Mouse (Mus musculus): Measurements from ENCODE around the gene Dnajc15. TPM values are rescaled to one million over a fixed set of nuclear protein-coding genes. Genes with fewer than 3 reads are reported as not detected.
A peak's percentile ranks its signal among the peaks of the same experiment; 100 is the strongest.
"Not testable (repeated sequence)": the region's sequence is repeated elsewhere in the genome, so short reads cannot be mapped to it uniquely, and the experiment has no call there.

The Dnajc15 gene
- polyA plus RNA-seq, 1 experiment from 2014 or later = 111 TPM

- ATAC-seq (ENCODE audit: low FRiP score) (no peak), DNase-seq (ENCODE audit: low spot score, missing footprints) (peak; percentile 84)
- Histone ChIP-seq H3K4me3 (ENCODE audit: low read depth, low read length) (no peak overlapping the region), H3K9me3 (ENCODE audit: control insufficient read depth, low read length) (no peaks in the 10 kb centered on the region), H3K9ac (ENCODE audit: low read length) (no peak overlapping the region), H3K27me3 (ENCODE audit: control insufficient read depth, insufficient read depth, low read length) (no peaks in the 10 kb centered on the region), H3K27ac (ENCODE audit: low read depth, low read length) (no peak overlapping the region), H3K36me3 (ENCODE audit: control insufficient read depth, insufficient read depth, low read length) (no peaks in the 10 kb centered on the region), H3K4me2 (no peak overlapping the region), H3K4me1 (ENCODE audit: control insufficient read depth, insufficient read depth, low read length) (no peaks in the 10 kb centered on the region)
- WGBS = 84% methylated on average over 3 of the region's 3 CpGs
These were observed 21.0 kb upstream of the Dnajc15 start for GRCm38 (mm10) chr14:77895951-77896350.

GRCm38 (mm10) chr14:77889911-77890310 is 15.0 kb upstream of the Dnajc15 start:
- Histone ChIP-seq H3K9ac (ENCODE audit: low read length) (no peak overlapping the region), H3K27ac (ENCODE audit: low read depth, low read length) (no peak overlapping the region), H3K4me2 (no peak overlapping the region), H3K4me3 (ENCODE audit: low read depth, low read length) (no peak overlapping the region), H3K4me1 (ENCODE audit: control insufficient read depth, insufficient read depth, low read length) (no peaks in the 10 kb centered on the region), H3K27me3 (ENCODE audit: control insufficient read depth, insufficient read depth, low read length) (no peaks in the 10 kb centered on the region), H3K36me3 (ENCODE audit: control insufficient read depth, insufficient read depth, low read length) (no peaks in the 10 kb centered on the region), H3K9me3 (ENCODE audit: control insufficient read depth, low read length) (no peaks in the 10 kb centered on the region)
- 82% methylated on average over 7 of the region's 7 CpGs for WGBS
- DNase-seq (ENCODE audit: low spot score, missing footprints) (peak; percentile 61), ATAC-seq (ENCODE audit: low FRiP score) (no peak)

- H3K4me3 ChIP-seq (ENCODE audit: low read depth, low read length) = no peak overlapping the region
- H3K9me3 ChIP-seq (ENCODE audit: control insufficient read depth, low read length) = no peaks in the 10 kb centered on the region
- ATAC-seq (ENCODE audit: low FRiP score) (no peak), DNase-seq (ENCODE audit: low spot score, missing footprints) (peak; percentile 39)
- no peaks in the 10 kb centered on the region for H3K36me3 ChIP-seq (ENCODE audit: control insufficient read depth, insufficient read depth, low read length)
- H3K4me1 ChIP-seq (ENCODE audit: control insufficient read depth, insufficient read depth, low read length) = no peaks in the 10 kb centered on the region
- no peak overlapping the region for H3K27ac ChIP-seq (ENCODE audit: low read depth, low read length)
- H3K4me2 ChIP-seq = no peak overlapping the region
- 91% methylated on average over 4 of the region's 4 CpGs for WGBS
- no peak overlapping the region for H3K9ac ChIP-seq (ENCODE audit: low read length)
- H3K27me3 ChIP-seq (ENCODE audit: control insufficient read depth, insufficient read depth, low read length) = no peaks in the 10 kb centered on the region
These were observed 12.0 kb upstream of the Dnajc15 start for GRCm38 (mm10) chr14:77886941-77887340.

- 91% methylated on average over 3 of the region's 3 CpGs for WGBS
- no peak overlapping the region for H3K27ac ChIP-seq (ENCODE audit: low read depth, low read length)
- H3K9ac ChIP-seq (ENCODE audit: low read length) = no peak overlapping the region
- no peak overlapping the region for H3K4me3 ChIP-seq (ENCODE audit: low read depth, low read length)
- H3K36me3 ChIP-seq (ENCODE audit: control insufficient read depth, insufficient read depth, low read length) = no peaks in the 10 kb centered on the region
- H3K4me1 ChIP-seq (ENCODE audit: control insufficient read depth, insufficient read depth, low read length) = no peaks in the 10 kb centered on the region
- no peak overlapping the region for H3K4me2 ChIP-seq
- DNase-seq (ENCODE audit: low spot score, missing footprints) (peak; percentile 74), ATAC-seq (ENCODE audit: low FRiP score) (no peak)
- H3K27me3 ChIP-seq (ENCODE audit: control insufficient read depth, insufficient read depth, low read length) = no peaks in the 10 kb centered on the region
- no peaks in the 10 kb centered on the region for H3K9me3 ChIP-seq (ENCODE audit: control insufficient read depth, low read length)
These were observed 11.5 kb upstream of the Dnajc15 start for GRCm38 (mm10) chr14:77886376-77886775.

- H3K36me3 ChIP-seq (ENCODE audit: control insufficient read depth, insufficient read depth, low read length) = no peaks in the 10 kb centered on the region
- 69% methylated on average over 6 of the region's 6 CpGs for WGBS
- no peak overlapping the region for H3K4me2 ChIP-seq
- no peak for ATAC-seq (ENCODE audit: low FRiP score)
- no peak overlapping the region for H3K9ac ChIP-seq (ENCODE audit: low read length)
- no peak overlapping the region for H3K27ac ChIP-seq (ENCODE audit: low read depth, low read length)
- H3K9me3 ChIP-seq (ENCODE audit: control insufficient read depth, low read length) = no peaks in the 10 kb centered on the region
- no peaks in the 10 kb centered on the region for H3K4me1 ChIP-seq (ENCODE audit: control insufficient read depth, insufficient read depth, low read length)
- no peaks in the 10 kb centered on the region for H3K27me3 ChIP-seq (ENCODE audit: control insufficient read depth, insufficient read depth, low read length)
- DNase-seq (ENCODE audit: low spot score, missing footprints) = no peak
- H3K4me3 ChIP-seq (ENCODE audit: low read depth, low read length) = no peak overlapping the region
These were observed 7.7 kb upstream of the Dnajc15 start for GRCm38 (mm10) chr14:77882669-77883068.

- no peaks in the 10 kb centered on the region for H3K36me3 ChIP-seq (ENCODE audit: control insufficient read depth, insufficient read depth, low read length)
- no peak overlapping the region for H3K9ac ChIP-seq (ENCODE audit: low read length)
- 67% methylated on average over 1 of the region's 1 CpGs for WGBS
- no peaks in the 10 kb centered on the region for H3K9me3 ChIP-seq (ENCODE audit: control insufficient read depth, low read length)
- ATAC-seq (ENCODE audit: low FRiP score) (no peak), DNase-seq (ENCODE audit: low spot score, missing footprints) (no peak)
- H3K27me3 ChIP-seq (ENCODE audit: control insufficient read depth, insufficient read depth, low read length) = no peaks in the 10 kb centered on the region
- no peak overlapping the region for H3K4me3 ChIP-seq (ENCODE audit: low read depth, low read length)
- no peaks in the 10 kb centered on the region for H3K4me1 ChIP-seq (ENCODE audit: control insufficient read depth, insufficient read depth, low read length)
- no peak overlapping the region for H3K27ac ChIP-seq (ENCODE audit: low read depth, low read length)
- no peak overlapping the region for H3K4me2 ChIP-seq
These were observed 7.1 kb upstream of the Dnajc15 start for GRCm38 (mm10) chr14:77881998-77882397.

GRCm38 (mm10) chr14:77877876-77878275 is 3.0 kb upstream of the Dnajc15 start:
- not testable (repeated sequence) for ATAC-seq (ENCODE audit: low FRiP score); H3K36me3 ChIP-seq (ENCODE audit: control insufficient read depth, insufficient read depth, low read length); H3K27ac ChIP-seq (ENCODE audit: low read depth, low read length); H3K9ac ChIP-seq (ENCODE audit: low read length); H3K4me1 ChIP-seq (ENCODE audit: control insufficient read depth, insufficient read depth, low read length); H3K4me2 ChIP-seq; H3K9me3 ChIP-seq (ENCODE audit: control insufficient read depth, low read length); H3K27me3 ChIP-seq (ENCODE audit: control insufficient read depth, insufficient read depth, low read length); H3K4me3 ChIP-seq (ENCODE audit: low read depth, low read length); DNase-seq (ENCODE audit: low spot score, missing footprints)
- 50% methylated on average over 2 of the region's 2 CpGs for WGBS

- Histone ChIP-seq H3K27ac (ENCODE audit: low read depth, low read length) (no peak overlapping the region), H3K4me3 (ENCODE audit: low read depth, low read length) (no peak overlapping the region), H3K4me1 (ENCODE audit: control insufficient read depth, insufficient read depth, low read length) (no peaks in the 10 kb centered on the region; the same call in 1 of the 2 replicates), H3K9me3 (ENCODE audit: control insufficient read depth, low read length) (no peaks in the 10 kb centered on the region), H3K9ac (ENCODE audit: low read length) (no peak overlapping the region), H3K4me2 (no peak overlapping the region), H3K27me3 (ENCODE audit: control insufficient read depth, insufficient read depth, low read length) (no peaks in the 10 kb centered on the region), H3K36me3 (ENCODE audit: control insufficient read depth, insufficient read depth, low read length) (no peaks in the 10 kb centered on the region)
- no peak for DNase-seq (ENCODE audit: low spot score, missing footprints)
- no peak for ATAC-seq (ENCODE audit: low FRiP score)
- 94% methylated on average over 1 of the region's 1 CpGs for WGBS
These were observed 1.3 kb upstream of the Dnajc15 start for GRCm38 (mm10) chr14:77876199-77876598.

- no peak for ATAC-seq (ENCODE audit: low FRiP score)
These were observed 3.4 kb downstream of the Dnajc15 start for GRCm38 (mm10) chr14:77871380-77871975.

More at GRCm38 (mm10) chr14:77871380-77871975, 3.4 kb downstream of the Dnajc15 start:
- WGBS = 92% methylated on average over 6 of the region's 6 CpGs
- Histone ChIP-seq H3K27me3 (ENCODE audit: control insufficient read depth, insufficient read depth, low read length) (no peaks in the 10 kb centered on the region), H3K36me3 (ENCODE audit: control insufficient read depth, insufficient read depth, low read length) (no peaks in the 10 kb centered on the region), H3K9me3 (ENCODE audit: control insufficient read depth, low read length) (no peaks in the 10 kb centered on the region), H3K9ac (ENCODE audit: low read length) (no peak overlapping the region), H3K4me1 (ENCODE audit: control insufficient read depth, insufficient read depth, low read length) (no peaks in the 10 kb centered on the region; the same call in 1 of the 2 replicates), H3K27ac (ENCODE audit: low read depth, low read length) (no peak overlapping the region), H3K4me2 (no peak overlapping the region), H3K4me3 (ENCODE audit: low read depth, low read length) (no peak overlapping the region)
- no peak for DNase-seq (ENCODE audit: low spot score, missing footprints)
